Comparison of ENCODE assay signal across 22 mouse cellular contexts in genomic region chr9:110797866-110798265, GRCm38 (mm10). TPM values are rescaled to one million over a fixed set of nuclear protein-coding genes. Genes with fewer than 3 reads are reported as not detected.
"Had no signal": no experiment of that assay in that cellular context is flagged by ENCODE, and none has a peak within 500 bp of the region (broad histone marks: within the 10 kb centered on the region; RNA-seq: fewer than 3 reads in every experiment).

Gene Prss42 (plus strand): TSS chr9:110798166.

- H3K27me3 ChIP-seq: midbrain, embryonic 13.5 days; midbrain, embryonic 15.5 days; neural tube, embryonic 12.5 days had no signal

- H3K9me3 ChIP-seq: megakaryocyte, embryonic 14.5 days; midbrain, embryonic 13.5 days; midbrain, embryonic 15.5 days; neural tube, embryonic 12.5 days had no signal

- ATAC-seq: midbrain, embryonic 13.5 days; midbrain, embryonic 15.5 days had no signal

- H3K4me1 ChIP-seq: megakaryocyte, embryonic 14.5 days; midbrain, embryonic 13.5 days; midbrain, embryonic 15.5 days; neural tube, embryonic 12.5 days had no signal

- H3K9ac ChIP-seq: lung, embryonic 14.5 days; midbrain, embryonic 13.5 days; midbrain, embryonic 15.5 days; neural tube, embryonic 12.5 days had no signal

- H3K27ac ChIP-seq: midbrain, embryonic 13.5 days; midbrain, embryonic 15.5 days; neural tube, embryonic 12.5 days had no signal

- H3K4me3 ChIP-seq: megakaryocyte, embryonic 14.5 days; midbrain, embryonic 13.5 days; midbrain, embryonic 15.5 days; neural tube, embryonic 12.5 days had no signal

- DNase-seq: lung, adult 18-20 months; lung, embryonic 14.5 days; lung, postnatal 10 days; lung, postnatal 4 days; right cerebral cortex, postnatal 14 days; thymus, adult 18-20 months; thymus, postnatal 14 days; thymus, postnatal 36 days had no signal

- H3K36me3 ChIP-seq: midbrain, embryonic 13.5 days; midbrain, embryonic 15.5 days; neural tube, embryonic 12.5 days had no signal

RNA-seq across cellular contexts. Expression of gene Prss42, which starts in this region (rescaled TPM):
- total RNA-seq: midbrain, postnatal 0 days; monocyte, adult 5-6 weeks; neutrophil, adult 5-6 weeks had no signal
- polyA plus RNA-seq: liver, embryonic 16.5 days; lung, embryonic 14.5 days; lung, embryonic 16.5 days; midbrain, embryonic 11.5 days; midbrain, embryonic 13.5 days; midbrain, embryonic 15.5 days; midbrain, postnatal 0 days; neural tube, embryonic 12.5 days; neural tube, embryonic 14.5 days; spleen, adult 2 months; stomach, embryonic 16.5 days; thymus, postnatal 0 days had no signal
